Mouse (Mus musculus): Measurements from ENCODE around the gene Pus7.

The Pus7 gene

GRCm38 (mm10) chr5:23782931-23783877 is at the start of gene Pus7:
TSS of gene Pus7 (minus strand) at chr5:23783711.
- in situ Hi-C loops (cut with MboI) = no loop called here

DNA sequence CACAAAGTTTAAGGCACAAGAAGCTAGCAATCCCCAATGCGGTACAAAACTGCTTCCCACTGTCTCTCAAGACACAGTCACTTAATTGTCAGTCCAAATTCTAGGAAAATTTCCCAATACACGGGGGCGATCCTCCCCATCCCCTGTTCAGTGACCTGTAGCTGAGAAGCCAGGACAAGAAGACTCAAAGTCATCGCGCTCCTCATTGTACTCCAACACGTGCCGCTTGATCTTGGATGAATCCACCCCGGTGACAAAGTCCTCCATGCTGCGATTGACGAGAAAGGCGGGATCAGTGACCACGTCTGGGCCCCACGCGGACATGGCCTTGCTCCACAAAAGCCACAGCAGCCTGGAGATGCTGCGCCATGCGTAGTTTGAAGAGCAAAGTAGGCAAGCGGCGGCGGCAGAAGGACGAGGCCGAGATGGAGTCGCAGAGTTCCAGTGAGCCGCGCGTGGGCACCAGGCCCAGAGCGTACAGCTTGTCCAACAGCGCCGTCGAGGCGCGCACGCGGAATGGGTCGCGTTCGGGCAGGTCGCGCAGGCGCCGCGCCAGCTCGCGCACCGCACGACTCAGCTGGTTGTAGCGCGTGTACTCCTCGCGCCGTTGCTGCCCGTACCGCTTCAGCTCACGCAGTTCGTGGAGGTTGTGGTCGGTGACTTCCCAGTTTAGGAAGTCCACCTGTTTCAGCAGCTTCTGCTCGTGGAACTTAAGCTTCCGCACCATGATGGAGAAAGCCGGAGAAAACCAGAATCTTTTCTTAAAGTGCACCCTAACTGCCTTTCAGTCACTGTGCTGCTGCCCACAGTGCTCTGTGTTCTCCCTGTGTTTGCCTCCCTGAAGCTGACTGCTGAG is 47.6 kb upstream of the Pus7 start:
- in situ Hi-C loops (cut with MboI) = no loop called here

DNA sequence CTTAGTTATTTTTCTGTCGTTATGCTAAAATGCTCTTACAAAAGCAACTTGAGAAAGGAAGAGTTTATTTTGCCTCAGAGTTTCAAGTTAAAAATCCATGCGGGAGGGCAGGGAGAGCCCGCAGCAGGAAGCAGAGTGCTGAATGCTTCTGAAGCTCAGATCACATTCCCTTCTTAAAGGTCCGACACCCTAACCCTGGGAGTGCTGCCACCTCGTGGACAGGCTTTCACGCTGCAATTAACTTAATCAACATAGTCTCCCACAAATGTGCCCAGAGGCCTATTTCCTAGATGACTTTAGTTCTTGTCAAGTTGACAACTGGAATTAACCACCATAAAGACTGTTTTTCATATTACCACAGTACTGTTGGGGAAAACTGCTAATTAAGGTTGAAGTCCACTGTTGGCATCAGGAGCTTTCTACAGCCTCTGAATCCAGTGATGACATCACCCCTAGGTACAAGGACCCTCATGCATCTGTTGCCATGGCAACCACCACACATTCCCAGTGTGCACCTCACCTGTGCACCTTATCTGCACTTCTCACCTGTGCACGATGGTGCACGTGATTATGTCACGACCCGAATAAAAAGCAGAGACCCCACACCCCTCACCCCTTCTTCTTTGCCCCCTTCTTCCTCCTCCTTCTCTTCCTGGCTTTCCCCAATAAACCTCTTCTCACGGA is 43.0 kb upstream of the Pus7 start:
- in situ Hi-C loops (cut with MboI) = no loop called here

GRCm38 (mm10) chr5:23824171-23824733 is 40.7 kb upstream of the Pus7 start:
- in situ Hi-C loops (cut with MboI) = no loop called here

GRCm38 (mm10) chr5:23822306-23822705 is 38.8 kb upstream of the Pus7 start:
- in situ Hi-C loops (cut with MboI) = no loop called here

- in situ Hi-C loops (cut with MboI) = no loop called here
Measured at GRCm38 (mm10) chr5:23816681-23817080, 33.2 kb upstream of the Pus7 start.

GRCm38 (mm10) chr5:23814841-23815240 is 31.3 kb upstream of the Pus7 start:
- in situ Hi-C loops (cut with MboI) = no loop called here

DNA sequence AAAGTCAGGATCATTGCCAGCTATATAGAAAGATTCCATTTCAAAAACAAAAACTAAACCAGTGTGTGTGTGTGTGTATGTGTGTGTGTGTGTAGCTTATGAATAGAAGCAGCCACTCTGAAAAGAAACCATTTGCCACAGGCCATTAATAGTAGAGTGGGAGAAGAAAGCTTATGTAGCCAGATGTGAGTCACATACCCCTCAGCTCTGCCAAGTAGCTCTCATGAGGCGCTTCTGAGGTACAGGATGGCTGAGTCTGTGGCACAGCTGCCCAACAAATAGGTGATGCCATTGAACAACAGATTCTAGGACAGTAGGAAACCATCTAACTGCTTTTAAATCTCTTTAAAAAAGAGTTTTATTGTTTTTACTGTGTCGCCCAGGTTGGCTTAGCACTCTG is 9.2 kb upstream of the Pus7 start:
- in situ Hi-C loops (cut with MboI) = no loop called here

GRCm38 (mm10) chr5:23789078-23789612 is 5.6 kb upstream of the Pus7 start:
- in situ Hi-C loops (cut with MboI) = no loop called here

DNA sequence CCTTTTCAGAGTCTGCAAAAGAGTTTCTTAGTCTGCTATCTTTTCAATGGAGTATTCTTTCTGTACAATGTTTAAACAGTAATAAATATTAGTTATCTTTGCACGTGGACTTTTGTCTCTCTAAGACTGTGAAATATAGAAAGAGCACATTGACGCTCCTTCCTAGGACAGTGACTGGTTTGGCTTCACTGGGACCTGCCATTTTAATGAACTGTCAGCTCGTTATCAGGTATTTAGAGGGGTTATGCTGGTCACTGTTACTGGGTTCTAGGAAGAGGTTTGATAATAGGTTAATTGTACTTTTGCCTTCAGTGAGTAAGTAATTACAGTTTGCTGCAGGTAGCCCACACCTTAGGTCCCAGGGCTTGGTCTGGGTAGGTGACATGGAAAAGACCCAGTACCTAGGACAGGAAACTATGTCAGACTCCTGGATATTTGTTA is 4.9 kb upstream of the Pus7 start:
- in situ Hi-C loops (cut with MboI) = no loop called here

- in situ Hi-C loops (cut with MboI) = no loop called here
Measured at GRCm38 (mm10) chr5:23787536-23788389, 4.3 kb upstream of the Pus7 start, which contains the start of gene Rint1. TSS of gene Rint1 (plus strand) at chr5:23787711.

DNA sequence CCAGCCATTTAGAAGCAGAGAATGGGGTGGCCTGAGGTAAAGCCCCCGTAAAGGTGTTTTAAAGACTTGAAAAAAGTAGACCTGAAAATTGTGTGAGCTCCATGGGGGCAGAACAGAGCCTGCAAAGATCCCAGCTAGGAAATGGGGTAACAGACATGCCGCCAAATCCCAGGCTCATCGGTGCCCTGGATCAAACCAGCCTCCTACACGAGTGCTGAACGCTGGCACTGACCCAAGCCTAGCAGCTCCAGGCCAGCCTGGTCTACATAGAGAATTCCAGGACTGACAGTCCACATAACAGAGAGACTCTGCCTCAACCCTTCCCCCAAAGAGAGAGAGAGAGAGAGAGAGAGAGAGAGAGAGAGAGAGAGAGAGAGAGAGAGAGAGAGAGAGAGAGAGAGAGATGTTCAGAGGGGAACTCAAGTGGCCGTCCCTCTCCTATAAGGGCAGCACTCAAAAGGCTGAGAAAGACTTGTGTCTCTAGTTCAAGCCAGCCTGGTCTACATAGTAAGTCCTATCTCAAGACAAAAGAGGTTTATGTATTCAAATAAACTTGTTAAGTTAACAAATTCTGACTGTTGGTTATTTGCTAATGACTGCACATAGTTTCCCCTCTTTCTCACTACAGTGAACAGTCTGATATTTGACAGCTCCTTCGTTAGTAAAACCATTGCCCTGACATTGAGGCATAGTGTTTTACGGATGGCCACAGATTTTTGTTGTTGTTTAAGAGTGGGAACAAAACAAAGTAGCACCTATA is 1.3 kb downstream of the Pus7 start:
- in situ Hi-C loops (cut with MboI) = no loop called here

DNA sequence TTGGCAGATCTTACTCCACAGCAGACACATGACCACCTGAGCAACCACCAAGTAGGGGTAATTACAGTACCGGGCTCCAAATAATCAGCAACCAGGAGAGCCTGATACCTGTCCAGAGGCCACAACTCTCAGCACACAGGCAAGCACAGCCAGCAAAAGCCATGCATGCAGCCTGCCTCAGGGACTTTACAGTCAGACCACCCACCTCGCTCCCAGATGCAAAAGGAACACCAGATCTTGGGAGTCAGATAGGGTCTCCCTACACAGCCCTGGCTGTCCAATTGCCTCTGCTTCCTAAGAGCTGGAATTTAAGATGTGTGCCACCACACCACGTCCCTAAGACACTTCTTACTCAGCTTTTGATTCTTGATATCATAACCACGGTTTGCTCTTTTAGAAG is 2.3 kb downstream of the Pus7 start:
- in situ Hi-C loops (cut with MboI) = no loop called here

DNA sequence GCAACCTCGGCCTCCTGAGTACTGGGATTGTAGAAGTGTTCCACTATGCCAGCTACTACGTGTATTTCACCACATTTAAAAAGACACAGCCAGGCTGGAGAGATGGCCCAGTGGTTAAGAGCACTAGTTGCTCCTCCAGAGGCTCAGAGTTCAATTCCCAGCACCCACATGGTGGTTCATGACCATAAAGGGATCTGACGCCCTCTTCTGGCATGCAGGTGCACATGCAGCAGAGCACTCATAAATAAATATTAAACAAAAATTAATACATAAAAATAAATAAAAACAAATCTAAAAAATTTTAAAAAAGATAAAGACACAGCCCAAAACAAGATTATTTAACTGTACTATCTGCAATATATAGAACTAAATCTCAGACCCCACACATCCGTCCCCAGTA is 3.0 kb downstream of the Pus7 start:
- in situ Hi-C loops (cut with MboI) = no loop called here

DNA sequence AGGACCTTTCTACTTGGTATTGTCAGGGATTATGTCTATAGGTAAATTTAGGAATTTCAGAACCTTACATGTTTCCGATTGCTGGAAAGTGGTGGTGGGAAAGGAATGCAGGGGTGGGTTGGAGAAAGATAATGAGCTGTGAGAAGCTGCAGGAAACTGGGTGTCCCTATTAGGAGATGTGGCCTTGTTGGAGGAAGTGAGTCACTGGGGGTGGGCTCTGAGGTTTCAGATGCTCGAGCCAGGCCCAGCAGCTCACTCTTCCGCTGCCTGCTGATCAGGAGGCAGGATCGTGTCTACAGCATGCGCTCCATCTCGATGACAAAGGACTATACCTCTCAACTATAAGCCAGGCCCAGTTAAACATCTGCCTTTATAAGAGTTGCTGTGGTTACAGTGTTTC is 9.3 kb downstream of the Pus7 start:
- in situ Hi-C loops (cut with MboI) = no loop called here

DNA sequence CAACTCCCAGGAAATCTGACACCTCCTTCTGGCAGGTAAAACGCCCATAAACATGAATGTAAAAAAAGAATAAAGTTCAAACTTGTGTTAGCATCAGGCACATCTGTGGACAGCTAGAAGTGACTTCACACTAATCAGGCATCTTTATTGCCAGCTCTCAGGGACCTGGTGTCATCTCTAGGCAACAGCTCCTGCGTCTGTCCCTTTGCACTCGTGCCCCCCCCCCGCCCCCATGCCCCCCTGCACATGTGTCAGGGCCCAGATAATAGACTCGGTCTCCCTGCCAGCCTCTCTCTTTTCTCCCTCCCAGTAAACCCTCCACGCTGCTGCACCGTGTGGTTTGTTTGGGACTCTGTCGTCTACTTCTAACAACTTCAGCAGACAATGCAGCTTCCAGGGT is 12.4 kb downstream of the Pus7 start:
- in situ Hi-C loops (cut with MboI) = no loop called here

DNA sequence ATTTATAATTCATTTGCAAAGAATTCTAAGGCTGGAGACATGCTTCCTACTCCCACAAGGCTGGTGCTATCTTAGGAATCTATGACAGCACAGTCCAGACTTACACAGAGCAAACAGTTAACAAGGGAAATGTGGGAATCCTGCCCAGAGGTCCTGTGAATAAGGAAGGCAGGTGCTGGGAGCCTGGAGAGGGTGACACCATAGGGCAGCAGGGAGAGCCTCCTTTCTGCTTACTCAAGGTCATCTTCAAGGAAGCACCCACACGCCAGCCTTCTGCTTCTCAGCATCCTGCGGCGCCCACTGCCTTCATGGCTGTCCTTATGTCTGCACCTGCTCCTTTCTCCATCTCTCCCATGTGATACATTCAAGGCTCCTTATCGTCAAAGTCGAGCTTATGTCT is 19.0 kb downstream of the Pus7 start:
- in situ Hi-C loops (cut with MboI) = no loop called here

GRCm38 (mm10) chr5:23762531-23762930 is 21.0 kb downstream of the Pus7 start:
- in situ Hi-C loops (cut with MboI) = no loop called here

DNA sequence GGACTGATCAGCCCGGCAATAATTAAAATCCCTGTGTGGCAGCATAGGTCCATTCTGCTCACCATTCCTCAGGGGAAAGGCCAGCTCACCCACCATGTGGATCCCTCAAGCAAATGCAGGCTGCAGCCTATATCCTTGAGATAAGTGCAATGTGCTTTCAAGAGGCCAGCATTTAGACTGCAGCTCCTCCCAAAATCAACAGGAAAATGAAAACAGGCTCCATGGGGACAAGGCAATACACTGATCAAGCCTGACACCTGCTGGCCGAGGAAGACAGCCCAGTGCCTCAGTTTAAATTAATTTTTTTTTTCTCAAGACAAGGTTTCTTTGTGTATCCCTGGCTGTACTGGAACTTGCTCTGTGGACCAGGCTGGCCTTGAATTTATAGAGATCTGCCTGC is 24.9 kb downstream of the Pus7 start:
- in situ Hi-C loops (cut with MboI) = no loop called here

DNA sequence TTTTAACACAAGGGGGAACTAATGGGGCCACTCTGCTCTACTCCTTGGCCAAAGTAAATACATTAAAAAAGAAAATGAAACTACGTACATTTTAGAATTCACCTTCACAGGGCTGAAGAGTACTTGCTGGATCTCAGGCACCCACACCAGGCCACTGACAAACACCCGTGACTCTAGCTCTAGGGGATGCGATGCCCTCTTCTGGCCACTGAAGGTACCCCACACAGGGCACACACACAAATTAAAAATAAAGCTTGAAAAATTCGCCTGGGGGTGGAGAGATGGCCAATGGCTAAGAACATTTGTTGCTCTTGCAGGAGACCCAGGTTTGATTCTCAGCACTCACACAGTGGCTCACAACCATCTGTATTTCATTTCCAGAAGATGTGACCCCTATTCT is 27.1 kb downstream of the Pus7 start:
- in situ Hi-C loops (cut with MboI) = no loop called here
